13 mouse cellular contexts compared by ENCODE assay signal in genomic region chr9:42491780-42492179, GRCm38 (mm10). TPM values are rescaled to one million over a fixed set of nuclear protein-coding genes. Genes with fewer than 3 reads are reported as not detected.
DNase-seq lines count a peak whose midpoint lies in the region; ATAC-seq lines count a peak whose summit lies in the region.
"Had no signal": no experiment of that assay in that cellular context is flagged by ENCODE, and none has a peak within 500 bp of the region (broad histone marks: within the 10 kb centered on the region; RNA-seq: fewer than 3 reads in every experiment).

No protein-coding gene starts in this region.

- intact Hi-C loops in heart, postnatal 10 days (cut with DNase I) = no loop called here

- peak; percentile 66 for DNase-seq in heart, adult 11 months
- DNase-seq in heart, postnatal 10 days = no peak
- DNase-seq in layer of hippocampus, postnatal 10 days (ENCODE audit: low spot score in 2 of 2) = peak; percentile 54 to 59
- DNase-seq in right cerebral cortex, postnatal 14 days = peak; percentile 32
- DNase-seq in spleen, adult 12 weeks (ENCODE audit: low spot score) = no peak
- DNase-seq in cerebellum, adult 8-10 months = no peak
- DNase-seq: adrenal gland, postnatal 14 days; B cell, adult 2 months; cerebellum, adult 11 months; kidney, adult 18-20 months; thymus, postnatal 14 days had no signal

- ATAC-seq in frontal cortex, adult (ENCODE audit: low TSS enrichment) = peak; percentile 96
- ATAC-seq in erythroid progenitor cell, adult 5-6 weeks (replicated peaks; ENCODE audit: low FRiP score, poor library complexity, severe bottlenecking) = no peak

RNA-seq across cellular contexts. Expression of gene Tbcel, which starts 15.8 kb away (rescaled TPM):
- 10 to 100 TPM; 20.3 to 22.3 TPM for total RNA-seq in heart, postnatal 10 days (2021)
- 10 to 100 TPM; 44.4 to 49.5 TPM for total RNA-seq in layer of hippocampus, postnatal 10 days (2021)
- total RNA-seq in erythroid progenitor cell, adult 5-6 weeks (2015; ENCODE audit: low replicate concordance) = 23.8 and 31.9 TPM in 2 replicates
- total RNA-seq in erythroid progenitor cell, adult 5-6 weeks (2017; ENCODE audit: low replicate concordance) = 22.8 and 29.1 TPM in 2 replicates

Comparison
In these comparisons a context has a peak if more than half of its experiments do, and no peak if none do; other contexts are left out.
1. DNase-seq: peak in heart, adult 11 months (single experiment), layer of hippocampus, postnatal 10 days (2 of 2) and right cerebral cortex, postnatal 14 days (single experiment); none in heart, postnatal 10 days (0 of 2), spleen, adult 12 weeks (single experiment) and cerebellum, adult 8-10 months (single experiment).